Mouse (Mus musculus) MEL (cell line): ENCODE measurements around the gene Hsp90ab1.

Source experiments
- CTCF ChIP-seq, 3 experiments: IDR thresholded peaks in 2 of 3; conservative IDR thresholded peaks in 1 of 3; 2 replicates each; pipeline ENCODE4 v1.5.1; 2011 to 2012; ENCODE audit warnings: low read length in 3 of 3, low read depth in 2 of 3, mild to moderate bottlenecking in 2 of 3, improper control_type of control experiment in 1 of 3, inconsistent platforms in 1 of 3, mixed read lengths in 1 of 3, moderate library complexity in 1 of 3; ENCODE audit not compliant: control insufficient read depth in 1 of 3, insufficient read depth in 1 of 3, poor library complexity in 1 of 3, severe bottlenecking in 1 of 3
- EP300 ChIP-seq, 2 experiments: IDR thresholded peaks; 2 replicates each; pipeline ENCODE4 v1.6.1; 2011; ENCODE audit warnings: improper control_type of control experiment in 2 of 2, low read length in 2 of 2, low read depth in 1 of 2, mild to moderate bottlenecking in 1 of 2
- KAT2A ChIP-seq: conservative IDR thresholded peaks from 2 replicates; pipeline ENCODE4 v1.6.1; 2012; ENCODE audit warnings: low read depth, low read length, improper control_type of control experiment, inconsistent platforms
- MAFK ChIP-seq: IDR thresholded peaks from 2 replicates; pipeline ENCODE4 v1.6.1; 2011; ENCODE audit warnings: low read depth, mild to moderate bottlenecking, low read length, improper control_type of control experiment, borderline replicate concordance
- ZKSCAN1 ChIP-seq: IDR thresholded peaks from 2 replicates; pipeline ENCODE4 v1.6.1; 2012; ENCODE audit warnings: low read depth, mild to moderate bottlenecking, inconsistent platforms, low read length, improper control_type of control experiment, moderate library complexity
- ZNF384 ChIP-seq: IDR thresholded peaks from 2 replicates; pipeline ENCODE4 v1.6.1; 2012; ENCODE audit warnings: low read depth, mild to moderate bottlenecking, inconsistent platforms, low read length, improper control_type of control experiment

DNA sequence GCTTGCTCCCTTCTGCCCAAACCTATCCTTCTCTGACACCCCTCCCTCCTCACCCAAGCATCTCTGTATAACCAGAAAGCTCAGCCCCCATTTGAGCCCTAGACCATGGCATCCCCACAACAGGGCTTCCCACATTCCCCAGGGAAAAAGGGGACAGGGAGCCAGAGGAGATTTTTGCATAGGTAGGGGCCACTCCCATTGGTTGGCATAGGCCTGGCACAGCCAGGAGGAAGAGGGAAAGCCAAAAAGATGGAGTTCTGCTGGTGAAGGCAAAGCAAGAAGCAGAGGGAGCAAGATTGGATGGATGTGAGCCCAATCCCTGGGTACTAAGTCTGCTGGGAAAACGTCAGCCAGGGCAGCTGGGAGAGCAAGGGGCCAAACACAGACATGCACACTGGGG lies 30.0 kb downstream of the Hsp90ab1 start:
- TF ChIP-seq KAT2A (no peak), ZNF384 (no peak), EP300 (IDR thresholded peaks at IDR 0.05; ENCODE audit: low read depth in 1 of 2, low read length in 2 of 2) (no peak), MAFK (no peak), ZKSCAN1 (no peak), CTCF (IDR thresholded peaks at IDR 0.05 in 2 of 3, conservative IDR thresholded peaks at IDR 0.05 in 1 of 3; ENCODE audit: control insufficient read depth in 1 of 3, insufficient read depth in 1 of 3, low read depth in 2 of 3, low read length in 3 of 3, poor library complexity in 1 of 3, severe bottlenecking in 1 of 3) (no peak)
